Comparison of ENCODE assay signal across 22 mouse cellular contexts in the genomic region with DNA sequence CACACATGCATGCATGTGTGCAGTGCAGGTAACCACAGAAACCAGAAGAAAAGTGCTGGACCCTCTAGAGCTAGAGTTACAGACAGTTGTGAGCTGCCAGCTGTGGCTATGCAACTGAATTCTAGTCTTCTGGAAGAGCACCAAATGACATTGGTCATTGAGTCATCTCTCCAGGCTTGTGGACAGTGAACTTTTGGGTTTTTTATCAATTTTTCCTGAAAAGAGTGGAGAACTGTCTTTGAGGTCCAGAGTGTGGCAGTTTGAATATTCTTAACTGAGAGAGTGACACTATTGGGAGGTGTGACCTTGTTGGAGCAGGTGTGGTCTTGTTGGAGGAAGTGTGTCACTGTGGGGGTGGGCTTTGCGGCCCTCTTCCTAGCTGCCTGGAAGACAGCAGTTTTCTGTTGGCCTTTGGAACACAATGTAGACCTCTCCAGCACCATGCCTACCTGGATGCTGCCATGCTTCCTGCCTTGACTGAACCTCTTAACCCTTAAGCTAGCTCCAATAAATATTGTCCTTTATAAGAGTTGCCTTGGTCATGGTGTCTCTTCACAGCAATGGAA. TPM values are rescaled to one million over a fixed set of nuclear protein-coding genes. Genes with fewer than 3 reads are reported as not detected.
DNase-seq lines count a peak whose midpoint lies in the region; ATAC-seq and TF ChIP-seq lines count a peak whose summit lies in the region.
"Had no signal": no experiment of that assay in that cellular context is flagged by ENCODE, and none has a peak within 500 bp of the region (broad histone marks: within the 10 kb centered on the region; RNA-seq: fewer than 3 reads in every experiment).

No protein-coding gene starts in this region.

- peak overlapping the region; percentile 77 for H3K27ac ChIP-seq in gastrocnemius, adult 2 months
- H3K27ac ChIP-seq in spleen, adult 2 months (ENCODE audit: insufficient read depth, low read length) = 0 out of 2 replicates have a peak overlapping the region, but pooled peaks have one; percentile 49
- peak overlapping the region; percentile 99 for H3K27ac ChIP-seq in thymus, adult 2 months (ENCODE audit: control insufficient read depth, insufficient read depth, low read length)
- H3K27ac ChIP-seq in hindbrain, embryonic 11.5 days (ENCODE audit: low read depth, low read length) = no peak overlapping the region
- H3K27ac ChIP-seq: forebrain, embryonic 15.5 days; hindbrain, embryonic 13.5 days; left cerebral cortex, adult 2 months; midbrain, embryonic 12.5 days; neural tube, embryonic 15.5 days had no signal

- TF ChIP-seq CTCF in gastrocnemius, adult 2 months (IDR thresholded peaks at IDR 0.05) = no peak
- no peak for TF ChIP-seq CTCF in spleen, adult 2 months (IDR thresholded peaks at IDR 0.05; ENCODE audit: extremely low read depth, insufficient read depth, insufficient read length, insufficient replicate concordance)
- no peak for TF ChIP-seq CTCF in thymus, adult 2 months (IDR thresholded peaks at IDR 0.05; ENCODE audit: borderline replicate concordance, control insufficient read depth, extremely low read depth, insufficient read depth, low read length, poor library complexity)

- H3K4me1 ChIP-seq in spleen, adult 2 months (ENCODE audit: control insufficient read depth, insufficient read depth, insufficient read length) = peaks cover 19% of the 10 kb centered on the region; the same call in 1 of the 2 replicates
- peaks cover 36% of the 10 kb centered on the region for H3K4me1 ChIP-seq in thymus, adult 2 months (replicated peaks; ENCODE audit: control insufficient read depth, insufficient read depth, low read length)
- no peaks in the 10 kb centered on the region for H3K4me1 ChIP-seq in hindbrain, embryonic 11.5 days (replicated peaks; ENCODE audit: control insufficient read depth, insufficient read depth, low read length)
- H3K4me1 ChIP-seq: forebrain, embryonic 15.5 days had no signal

- TF ChIP-seq POLR2A in spleen, adult 2 months (IDR thresholded peaks at IDR 0.05; ENCODE audit: low read depth, low read length) = no peak
- TF ChIP-seq POLR2A in thymus, adult 2 months (IDR thresholded peaks at IDR 0.05; ENCODE audit: control insufficient read depth, extremely low read depth, insufficient read depth, low read length, poor library complexity) = no peak

- 43% methylated on average over 1 of the region's 1 CpGs for WGBS in spleen, adult 2 months
- WGBS in thymus, adult 2 months = 48% methylated on average over 1 of the region's 1 CpGs
- WGBS in hindbrain, embryonic 11.5 days = 78% methylated on average over 1 of the region's 1 CpGs

- no peak for ATAC-seq in hindbrain, embryonic 11.5 days (ENCODE audit: low FRiP score)
- ATAC-seq: forebrain, embryonic 15.5 days had no signal

- no peak overlapping the region for H3K4me3 ChIP-seq in gastrocnemius, adult 2 months
- H3K4me3 ChIP-seq in spleen, adult 2 months (ENCODE audit: extremely low read depth, insufficient read depth, insufficient read length) = no peak overlapping the region
- no peak overlapping the region for H3K4me3 ChIP-seq in thymus, adult 2 months (ENCODE audit: control insufficient read depth, insufficient read depth, low read length)
- no peak overlapping the region for H3K4me3 ChIP-seq in hindbrain, embryonic 11.5 days (ENCODE audit: low read depth, low read length)
- H3K4me3 ChIP-seq: forebrain, embryonic 15.5 days; heart, embryonic 13.5 days; hindbrain, embryonic 13.5 days; left cerebral cortex, adult 2 months; limb, embryonic 12.5 days; midbrain, embryonic 12.5 days; neural tube, embryonic 15.5 days had no signal

- intact Hi-C loops in gastrocnemius, adult 2 months (cut with DNase I) = no loop called here

- H3K9ac ChIP-seq in hindbrain, embryonic 11.5 days (ENCODE audit: low read depth, low read length) = no peak overlapping the region
- H3K9ac ChIP-seq: forebrain, embryonic 15.5 days; heart, embryonic 13.5 days; hindbrain, embryonic 13.5 days; limb, embryonic 12.5 days; midbrain, embryonic 12.5 days; neural tube, embryonic 15.5 days had no signal

- peaks cover 15% of the 10 kb centered on the region for H3K36me3 ChIP-seq in spleen, adult 2 months (ENCODE audit: control insufficient read depth, insufficient read depth, low read length)
- peaks cover 23% of the 10 kb centered on the region for H3K36me3 ChIP-seq in thymus, adult 2 months (ENCODE audit: control insufficient read depth, insufficient read depth, low read length)
- no peaks in the 10 kb centered on the region for H3K36me3 ChIP-seq in hindbrain, embryonic 11.5 days (ENCODE audit: control insufficient read depth, insufficient read depth, low read length)
- H3K36me3 ChIP-seq: forebrain, embryonic 15.5 days; hindbrain, embryonic 13.5 days; limb, embryonic 12.5 days; midbrain, embryonic 12.5 days; neural tube, embryonic 15.5 days had no signal

- no peak for DNase-seq in gastrocnemius, adult 2 months
- DNase-seq in gastrocnemius, postnatal 4 days (ENCODE audit: low spot score in 2 of 2) = no peak
- DNase-seq in spleen, adult 2 months (ENCODE audit: low read depth in 1 of 2, low spot score in 2 of 2) = no peak
- no peak for DNase-seq in spleen, postnatal 36 days (ENCODE audit: low spot score in 2 of 2)
- DNase-seq in thymus, adult 2 months = peak; percentile 48
- DNase-seq in hindbrain, embryonic 11.5 days (ENCODE audit: low spot score) = no peak
- no peak for DNase-seq in kidney, adult 8-10 months
- no peak for DNase-seq in right cerebral cortex, postnatal 4 days
- DNase-seq: adrenal gland, adult 8-10 months; cerebellum, adult 11-12 months; kidney, adult 11 months; kidney, postnatal 14 days; lung, adult 2 months; lung, postnatal 36 days; right cerebral cortex, postnatal 25 days had no signal

- H3K27me3 ChIP-seq in spleen, adult 2 months (ENCODE audit: control insufficient read depth, insufficient read depth, low read length) = no peaks in the 10 kb centered on the region
- no peaks in the 10 kb centered on the region for H3K27me3 ChIP-seq in thymus, adult 2 months (ENCODE audit: control insufficient read depth, insufficient read depth, low read length)
- no peaks in the 10 kb centered on the region for H3K27me3 ChIP-seq in hindbrain, embryonic 11.5 days (ENCODE audit: control insufficient read depth, insufficient read depth, low read length)
- H3K27me3 ChIP-seq: forebrain, embryonic 15.5 days; heart, embryonic 13.5 days; hindbrain, embryonic 13.5 days; limb, embryonic 12.5 days; midbrain, embryonic 12.5 days; neural tube, embryonic 15.5 days had no signal

- H3K4me2 ChIP-seq in hindbrain, embryonic 11.5 days (replicated peaks; ENCODE audit: low read depth, low read length) = no peak overlapping the region
- H3K4me2 ChIP-seq: forebrain, embryonic 15.5 days; hindbrain, embryonic 13.5 days; limb, embryonic 12.5 days; midbrain, embryonic 12.5 days had no signal

- H3K9me3 ChIP-seq in hindbrain, embryonic 11.5 days (ENCODE audit: control insufficient read depth, low read length) = no peaks in the 10 kb centered on the region
- H3K9me3 ChIP-seq: forebrain, embryonic 15.5 days; heart, embryonic 13.5 days; hindbrain, embryonic 13.5 days; limb, embryonic 12.5 days; midbrain, embryonic 12.5 days; neural tube, embryonic 15.5 days had no signal

RNA-seq across cellular contexts. Expression of gene Irgm2, which starts 11.0 kb away (rescaled TPM):
- total RNA-seq in gastrocnemius, adult 2 months (2021) = 10 to 100 TPM in 1 of 2 experiments, 1 to 10 TPM in 1; 8.7 to 14.6 TPM
- 10 to 100 TPM; 13.0 to 13.1 TPM for total RNA-seq in gastrocnemius, postnatal 4 days (2021)
- polyA plus RNA-seq in spleen, adult 2 months (2012; rRNA removed) = 18.3 and 21.1 TPM in 2 replicates
- 17.1 and 20.1 TPM in 2 replicates for polyA plus RNA-seq in thymus, adult 2 months (2012; rRNA removed)
- 0.71 and 1.3 TPM in 2 replicates for polyA plus RNA-seq in hindbrain, embryonic 11.5 days (2014; fragmentation: Nextera tagmentation; extraction: Ambion mirVana)

RNA-seq across cellular contexts. Expression of gene Igtp, which starts 11.0 kb away (rescaled TPM):
- 1 to 10 TPM; 6.5 to 9.7 TPM for total RNA-seq in gastrocnemius, adult 2 months (2021)
- 10 to 100 TPM; 15.6 to 17.9 TPM for total RNA-seq in gastrocnemius, postnatal 4 days (2021)
- polyA plus RNA-seq in spleen, adult 2 months (2012; rRNA removed) = 25.4 and 27.3 TPM in 2 replicates
- polyA plus RNA-seq in thymus, adult 2 months (2012; rRNA removed) = 58.1 and 60.9 TPM in 2 replicates
- polyA plus RNA-seq in hindbrain, embryonic 11.5 days (2014; fragmentation: Nextera tagmentation; extraction: Ambion mirVana) = 2.5 and 3.3 TPM in 2 replicates

RNA-seq across cellular contexts. Expression of gene Mrpl22, which starts 38.9 kb away (rescaled TPM):
- 10 to 100 TPM; 35.6 to 45.8 TPM for total RNA-seq in gastrocnemius, adult 2 months (2021)
- total RNA-seq in gastrocnemius, postnatal 4 days (2021) = 10 to 100 TPM; 54.1 to 59.7 TPM
- polyA plus RNA-seq in spleen, adult 2 months (2012; rRNA removed) = 15.5 and 15.9 TPM in 2 replicates
- 41.3 and 42.0 TPM in 2 replicates for polyA plus RNA-seq in thymus, adult 2 months (2012; rRNA removed)
- polyA plus RNA-seq in hindbrain, embryonic 11.5 days (2014; fragmentation: Nextera tagmentation; extraction: Ambion mirVana) = 117 and 132 TPM in 2 replicates

RNA-seq across cellular contexts. Expression of gene Gemin5, which starts 42.1 kb away (rescaled TPM):
- total RNA-seq in gastrocnemius, adult 2 months (2021) = 10 to 100 TPM in 1 of 2 experiments, 1 to 10 TPM in 1; 8.7 to 10.9 TPM
- total RNA-seq in gastrocnemius, postnatal 4 days (2021) = 10 to 100 TPM; 14.8 to 15.3 TPM
- 6.1 and 6.9 TPM in 2 replicates for polyA plus RNA-seq in spleen, adult 2 months (2012; rRNA removed)
- 20.4 and 21.8 TPM in 2 replicates for polyA plus RNA-seq in thymus, adult 2 months (2012; rRNA removed)
- 21.0 and 32.0 TPM in 2 replicates for polyA plus RNA-seq in hindbrain, embryonic 11.5 days (2014; fragmentation: Nextera tagmentation; extraction: Ambion mirVana)
